In the genomic region with DNA sequence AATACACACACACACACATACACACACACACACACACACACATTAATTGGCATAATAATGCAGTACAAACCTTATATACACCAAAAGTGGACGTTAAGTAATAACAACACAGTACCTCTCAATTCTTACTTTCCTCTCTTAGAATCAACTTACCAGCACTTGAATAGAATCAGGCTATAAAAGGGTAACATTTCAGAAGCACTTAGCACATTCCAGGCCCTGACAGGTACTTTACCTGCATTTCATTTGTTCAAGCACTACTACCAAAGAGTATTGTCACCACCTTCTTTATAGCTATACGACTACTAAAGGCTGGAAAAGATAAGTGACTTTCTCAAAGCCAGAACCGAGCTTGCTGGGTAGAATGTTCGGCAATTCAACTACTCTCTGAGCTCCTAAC, we compare ENCODE assay signal across 10 mouse cellular contexts. TPM values are rescaled to one million over a fixed set of nuclear protein-coding genes. Genes with fewer than 3 reads are reported as not detected.
DNase-seq lines count a peak whose midpoint lies in the region; ATAC-seq and TF ChIP-seq lines count a peak whose summit lies in the region.
"Had no signal": no experiment of that assay in that cellular context is flagged by ENCODE, and none has a peak within 500 bp of the region (broad histone marks: within the 10 kb centered on the region; RNA-seq: fewer than 3 reads in every experiment).

No protein-coding gene starts in this region.

- no peak overlapping the region for H3K27ac ChIP-seq in forebrain, postnatal 0 days (ENCODE audit: low read depth, low read length)
- no peak overlapping the region for H3K27ac ChIP-seq in lung, postnatal 0 days (ENCODE audit: low read length)

- H3K79me3 ChIP-seq in C2C12 (ENCODE audit: low read depth): peaks cover 50% of the 10 kb centered on the region

- H3ac ChIP-seq in C2C12 (ENCODE audit: control insufficient read depth, insufficient read length, low read depth): no peak overlapping the region

- TF ChIP-seq CTCF in C2C12 (IDR thresholded peaks at IDR 0.05; ENCODE audit: control insufficient read depth, insufficient read depth, insufficient read length): no peak
- TF ChIP-seq CTCF in forebrain, postnatal 0 days (IDR thresholded peaks at IDR 0.05; ENCODE audit: low read depth): no peak
- no peak for TF ChIP-seq CTCF in lung, postnatal 0 days (IDR thresholded peaks at IDR 0.05)

- no peak for ATAC-seq in erythroblast, adult 5-6 weeks (replicated peaks; ENCODE audit: low FRiP score, poor library complexity, severe bottlenecking)
- ATAC-seq in forebrain, postnatal 0 days: no peak
- ATAC-seq in lung, postnatal 0 days: peak; percentile 51

- peaks cover 14% of the 10 kb centered on the region for H3K36me3 ChIP-seq in erythroblast, embryonic 14.5 days (ENCODE audit: control insufficient read depth)
- H3K36me3 ChIP-seq in C2C12 (ENCODE audit: control insufficient read depth, insufficient read depth): peaks cover 3% of the 10 kb centered on the region
- no peaks in the 10 kb centered on the region for H3K36me3 ChIP-seq in forebrain, postnatal 0 days (ENCODE audit: insufficient read depth)
- no peaks in the 10 kb centered on the region for H3K36me3 ChIP-seq in lung, postnatal 0 days (ENCODE audit: insufficient read depth, low read length)

- peak; percentile 92 for TF ChIP-seq EP300 in lung, postnatal 0 days (IDR thresholded peaks at IDR 0.05)

- no peak for DNase-seq in forebrain, postnatal 0 days
- DNase-seq in lung, postnatal 0 days (ENCODE audit: low spot score): peak; percentile 75
- no peak for DNase-seq in yolk sac, embryonic 10.5 days (ENCODE audit: low spot score)
- no peak for DNase-seq in cerebellum, postnatal 4 days (ENCODE audit: low spot score in 2 of 2)
- DNase-seq in adrenal gland, adult (ENCODE audit: inconsistent age in 2 of 2, low spot score in 1 of 2): no peak
- DNase-seq: adrenal gland, adult 8-10 months; thymus, postnatal 14 days had no signal

- 82% methylated on average over 4 of the region's 4 CpGs for WGBS in forebrain, postnatal 0 days
- 47% methylated on average over 4 of the region's 4 CpGs for WGBS in lung, postnatal 0 days

- no peaks in the 10 kb centered on the region for H3K9me3 ChIP-seq in erythroblast, embryonic 14.5 days (ENCODE audit: control insufficient read depth, low read length)
- no peaks in the 10 kb centered on the region for H3K9me3 ChIP-seq in forebrain, postnatal 0 days (ENCODE audit: low read length)
- H3K9me3 ChIP-seq in lung, postnatal 0 days (ENCODE audit: low read length): no peaks in the 10 kb centered on the region

- peaks cover 44% of the 10 kb centered on the region for H3K4me1 ChIP-seq in erythroblast, embryonic 14.5 days (ENCODE audit: control insufficient read depth)
- H3K4me1 ChIP-seq in forebrain, postnatal 0 days (ENCODE audit: insufficient read depth): peaks cover 8% of the 10 kb centered on the region; the same call in 1 of the 2 replicates
- H3K4me1 ChIP-seq in lung, postnatal 0 days (ENCODE audit: insufficient read depth, low read depth, low read length): peaks cover 7% of the 10 kb centered on the region; the same call in 1 of the 2 replicates

- H3K9ac ChIP-seq in forebrain, postnatal 0 days: 0 out of 2 replicates have a peak overlapping the region, but pooled peaks have one; percentile 95
- peak overlapping the region; percentile 84; the same call in 1 of the 2 replicates for H3K9ac ChIP-seq in lung, postnatal 0 days (replicated peaks; ENCODE audit: low read depth)

- peak overlapping the region; percentile 79 for H3K4me2 ChIP-seq in forebrain, postnatal 0 days (ENCODE audit: low read depth)
- H3K4me2 ChIP-seq in lung, postnatal 0 days (replicated peaks; ENCODE audit: low read depth, low read length): peak overlapping the region; percentile 74

- H3K27me3 ChIP-seq in erythroblast, embryonic 14.5 days (ENCODE audit: control insufficient read depth): peaks cover 8% of the 10 kb centered on the region
- no peaks in the 10 kb centered on the region for H3K27me3 ChIP-seq in C2C12 (ENCODE audit: control insufficient read depth, insufficient read depth, insufficient read length)
- no peaks in the 10 kb centered on the region for H3K27me3 ChIP-seq in forebrain, postnatal 0 days (ENCODE audit: insufficient read depth, low read length)
- H3K27me3 ChIP-seq in lung, postnatal 0 days (replicated peaks; ENCODE audit: insufficient read depth, low read length): no peaks in the 10 kb centered on the region

- H3K4me3 ChIP-seq in erythroblast, embryonic 14.5 days (replicated peaks): peak overlapping the region; percentile 86
- H3K4me3 ChIP-seq in C2C12 (ENCODE audit: insufficient read depth, poor library complexity, severe bottlenecking): peak overlapping the region; percentile 92
- peak overlapping the region; percentile 86; the same call in 1 of the 2 replicates for H3K4me3 ChIP-seq in forebrain, postnatal 0 days (ENCODE audit: low read depth, low read length)
- H3K4me3 ChIP-seq in lung, postnatal 0 days (ENCODE audit: low read depth, low read length): peak overlapping the region; percentile 87

- H3K79me2 ChIP-seq in C2C12 (ENCODE audit: control insufficient read depth, insufficient read depth): peaks cover 62% of the 10 kb centered on the region

TF ChIP-seq in C2C12, 6 proteins besides CTCF, POLR2A, EP300 and RAD21:
- TF ChIP-seq FOSL1 (IDR thresholded peaks at IDR 0.05; ENCODE audit: insufficient read depth, low read length, poor library complexity, severe bottlenecking): no peak
- TF ChIP-seq CEBPB (IDR thresholded peaks at IDR 0.05; ENCODE audit: low read depth): no peak
- no peak for TF ChIP-seq MYOG (IDR thresholded peaks at IDR 0.05; ENCODE audit: control insufficient read depth, extremely low read depth, insufficient read length)
- TF ChIP-seq MAX (IDR thresholded peaks at IDR 0.05): no peak
- no peak for TF ChIP-seq MYOD1 (IDR thresholded peaks at IDR 0.05; ENCODE audit: control insufficient read depth, insufficient read length, low read depth)
- TF ChIP-seq USF1 (IDR thresholded peaks at IDR 0.05; ENCODE audit: low read depth): no peak

RNA-seq across cellular contexts. Expression of a gene that starts 1.3 kb away (rescaled TPM):
- 0.18 and 0.88 TPM in 2 replicates for polyA plus RNA-seq in erythroblast, embryonic 14.5 days (2012)
- total RNA-seq in erythroblast, adult 5-6 weeks (2015; ENCODE audit: low replicate concordance): 8.6 and 10.0 TPM in 2 replicates
- 8.3 and 8.9 TPM in 2 replicates for total RNA-seq in erythroblast, adult 5-6 weeks (2017; ENCODE audit: low replicate concordance)
- 3.2 TPM for polyA plus RNA-seq in C2C12 (2012; fragmentation: generic; extraction: Trizol)
- 19.4 and 21.4 TPM in 2 replicates for total RNA-seq in forebrain, postnatal 0 days (2014; rRNA removed)
- 3.4 and 7.8 TPM in 2 replicates for polyA plus RNA-seq in forebrain, postnatal 0 days (2015; fragmentation: Nextera tagmentation; extraction: Ambion mirVana)
- 17.1 and 18.4 TPM in 2 replicates for polyA plus RNA-seq in lung, postnatal 0 days (2015; fragmentation: Nextera tagmentation; extraction: Ambion mirVana)
